Mouse (Mus musculus) ovary, postnatal 14 days (tissue): ENCODE results near the gene Chmp6.

ENCODE experiments used
- DNase-seq: peaks from one replicate; pipeline ENCODE4 v3.0.0; 2022; ENCODE audit warnings: low spot score

Chmp6 gene

GRCm38 (mm10) chr11:119958856-119959255 is 45.6 kb downstream of the Chmp6 start:
- DNase-seq, result no peak

GRCm38 (mm10) chr11:119959714-119960113 is 46.5 kb downstream of the Chmp6 start:
- DNase-seq, result no peak

- DNase-seq, result no peak
Observed at GRCm38 (mm10) chr11:119960671-119961070, 47.4 kb downstream of the Chmp6 start.

- DNase-seq, result no peak
Observed at GRCm38 (mm10) chr11:119961511-119961910, 48.3 kb downstream of the Chmp6 start.

- no peak for DNase-seq
Observed at GRCm38 (mm10) chr11:119965053-119965452, 51.8 kb downstream of the Chmp6 start.

GRCm38 (mm10) chr11:119966294-119966693 is 53.1 kb downstream of the Chmp6 start:
- no peak for DNase-seq

GRCm38 (mm10) chr11:119967401-119967800 is 54.2 kb downstream of the Chmp6 start:
- DNase-seq, result no peak

- DNase-seq, result no peak
Observed at GRCm38 (mm10) chr11:119967892-119968291, 54.7 kb downstream of the Chmp6 start.
